Mouse (Mus musculus) CH12.LX (cell line): ENCODE data around the gene Reep1.

Experiments
- CHD2 ChIP-seq: IDR thresholded peaks from 2 replicates; pipeline ENCODE4 v1.6.1; 2011; ENCODE audit warnings: low read length, improper control_type of control experiment
- CTCF ChIP-seq, 2 experiments: IDR thresholded peaks in 1 of 2; conservative IDR thresholded peaks in 1 of 2; 2 replicates each; pipeline ENCODE4 v1.5.1; 2011 to 2012; ENCODE audit warnings: low read depth in 2 of 2, low read length in 2 of 2, improper control_type of control experiment in 1 of 2, inconsistent platforms in 1 of 2, mild to moderate bottlenecking in 1 of 2, moderate library complexity in 1 of 2
- ELF1 ChIP-seq: IDR thresholded peaks from 2 replicates; pipeline ENCODE4 v1.6.1; 2014; ENCODE audit warnings: low read depth, mild to moderate bottlenecking, inconsistent platforms, low read length, improper control_type of control experiment
- EP300 ChIP-seq: IDR thresholded peaks from 2 replicates; pipeline ENCODE4 v1.6.1; 2011; ENCODE audit warnings: low read length, improper control_type of control experiment
- ETS1 ChIP-seq: conservative IDR thresholded peaks from 2 replicates; pipeline ENCODE4 v1.6.1; 2012; ENCODE audit warnings: low read depth, mild to moderate bottlenecking, inconsistent platforms, low read length, improper control_type of control experiment, moderate library complexity
- HCFC1 ChIP-seq: IDR thresholded peaks from 2 replicates; pipeline ENCODE4 v1.6.1; 2012; ENCODE audit warnings: low read depth, mild to moderate bottlenecking, inconsistent platforms, low read length, improper control_type of control experiment
- POLR2A ChIP-seq: IDR thresholded peaks from 2 replicates; pipeline ENCODE4 v1.6.1; 2011; ENCODE audit warnings: low read depth, mild to moderate bottlenecking, improper control_type of control experiment, low read length
- RAD21 ChIP-seq: IDR thresholded peaks from 2 replicates; pipeline ENCODE4 v1.6.1; 2011; ENCODE audit warnings: low read depth, mild to moderate bottlenecking, low read length, improper control_type of control experiment, moderate library complexity
- SIN3A ChIP-seq: IDR thresholded peaks from 2 replicates; pipeline ENCODE4 v1.6.1; 2012; ENCODE audit warnings: low read length, improper control_type of control experiment, inconsistent platforms
- TBP ChIP-seq: conservative IDR thresholded peaks from 2 replicates; pipeline ENCODE4 v1.6.1; 2011; ENCODE audit warnings: low read depth, low read length, improper control_type of control experiment
- TCF12 ChIP-seq: IDR thresholded peaks from 2 replicates; pipeline ENCODE4 v1.6.1; 2014; ENCODE audit warnings: low read depth, mild to moderate bottlenecking, inconsistent platforms, low read length, improper control_type of control experiment
- USF1 ChIP-seq: IDR thresholded peaks from 2 replicates; pipeline ENCODE4 v1.6.1; 2014; ENCODE audit warnings: low read depth, mild to moderate bottlenecking, inconsistent platforms, low read length, improper control_type of control experiment
- USF2 ChIP-seq: conservative IDR thresholded peaks from 2 replicates; pipeline ENCODE4 v1.6.1; 2011; ENCODE audit warnings: low read depth, low read length, improper control_type of control experiment
- ZNF384 ChIP-seq: IDR thresholded peaks from 2 replicates; pipeline ENCODE4 v1.6.1; 2012; ENCODE audit warnings: low read depth, low read length, improper control_type of control experiment, inconsistent platforms

GRCm38 (mm10) chr6:71757039-71757894 is 49.9 kb downstream of the Reep1 start:
- no peak for TF ChIP-seq ELF1
- TF ChIP-seq TCF12: no peak
- 0 out of 2 replicates have a peak, but pooled peaks have one; percentile 27 for TF ChIP-seq ETS1
- no peak for TF ChIP-seq USF1
- TF ChIP-seq SIN3A: no peak
- no peak for TF ChIP-seq CTCF (conservative IDR thresholded peaks at IDR 0.05 in 1 of 2, IDR thresholded peaks at IDR 0.05 in 1 of 2; ENCODE audit: low read depth in 2 of 2, low read length in 2 of 2)
- TF ChIP-seq ZNF384: no peak
- no peak for TF ChIP-seq POLR2A
- TF ChIP-seq EP300: no peak
- no peak for TF ChIP-seq RAD21
- no peak for TF ChIP-seq HCFC1
- TF ChIP-seq CHD2: no peak
- TF ChIP-seq USF2: no peak
- TF ChIP-seq TBP: no peak
